Mouse (Mus musculus) left cerebral cortex, postnatal 25 days (tissue): ENCODE data around the gene Nubp1. TPM values are rescaled to one million over a fixed set of nuclear protein-coding genes. Genes with fewer than 3 reads are reported as not detected.
A peak's percentile ranks its signal among the peaks of the same experiment; 100 is the strongest.

Experiments used
- DNase-seq, 2 experiments: peaks; one replicate each; pipeline ENCODE4 v3.0.0; 2022; ENCODE audit warnings: low spot score in 2 of 2, mixed read lengths in 1 of 2
- intact Hi-C: fragments of 180-260 bp; cut with DNase I; formaldehyde crosslinking; loops from one replicate; pipeline ENCODE4 v1.15.1; 2025
- total RNA-seq, 2 experiments: library from RNA; stranded (reverse); gene quantifications; 2 replicates each; pipeline ENCODE4 v1.2.3; 2021

The Nubp1 gene
- total RNA-seq: 10 to 100 TPM; 16.4 to 21.1 TPM

- intact Hi-C loops: no loop called here
Measured at GRCm38 (mm10) chr16:10411764-10412746, at the start of gene Nubp1. Nubp1 (plus strand) TSS chr16:10411948.

GRCm38 (mm10) chr16:10363061-10363460 is 48.7 kb upstream of the Nubp1 start:
- intact Hi-C loops: no loop called here
- DNase-seq: no peak

More at GRCm38 (mm10) chr16:10411764-10412746, at the start of gene Nubp1:
- peak; percentile 94 for DNase-seq

- DNase-seq: no peak
- intact Hi-C loops: no loop called here
Measured at GRCm38 (mm10) chr16:10365796-10366195, 46.0 kb upstream of the Nubp1 start.

GRCm38 (mm10) chr16:10366240-10367217 is 45.2 kb upstream of the Nubp1 start:
- intact Hi-C loops: no loop called here
- DNase-seq: peak; percentile 13 to 50

- peak in 1 of 2 experiments; percentile 24 for DNase-seq
Measured at GRCm38 (mm10) chr16:10369468-10369934, 42.2 kb upstream of the Nubp1 start.

GRCm38 (mm10) chr16:10369996-10370395 is 41.8 kb upstream of the Nubp1 start:
- DNase-seq: no peak
- intact Hi-C loops: no loop called here

More at GRCm38 (mm10) chr16:10369468-10369934, 42.2 kb upstream of the Nubp1 start:
- intact Hi-C loops: no loop called here

- intact Hi-C loops: no loop called here
- DNase-seq: no peak
Measured at GRCm38 (mm10) chr16:10372372-10372771, 39.4 kb upstream of the Nubp1 start.

GRCm38 (mm10) chr16:10374254-10375011 is 37.3 kb upstream of the Nubp1 start:
- intact Hi-C loops: loop anchor here (2.0 kb wide), 1 partner anchor 28 kb away; no protein-coding TSS in a partner anchor
- peak; percentile 15 to 18 for DNase-seq

GRCm38 (mm10) chr16:10377286-10377685 is 34.5 kb upstream of the Nubp1 start:
- intact Hi-C loops: no loop called here
- DNase-seq: no peak

- intact Hi-C loops: no loop called here
- peak; percentile 35 to 82 for DNase-seq
Measured at GRCm38 (mm10) chr16:10379531-10379930, 32.2 kb upstream of the Nubp1 start.

GRCm38 (mm10) chr16:10384060-10384497 is 27.7 kb upstream of the Nubp1 start:
- no peak for DNase-seq
- intact Hi-C loops: no loop called here

GRCm38 (mm10) chr16:10384544-10384943 is 27.2 kb upstream of the Nubp1 start:
- no peak for DNase-seq
- intact Hi-C loops: no loop called here

- intact Hi-C loops: no loop called here
- no peak for DNase-seq
Measured at GRCm38 (mm10) chr16:10385261-10385660, 26.5 kb upstream of the Nubp1 start.

GRCm38 (mm10) chr16:10388634-10389365 is 22.9 kb upstream of the Nubp1 start:
- intact Hi-C loops: no loop called here
- DNase-seq: no peak

- intact Hi-C loops: no loop called here
- no peak for DNase-seq
Measured at GRCm38 (mm10) chr16:10392587-10392986, 19.2 kb upstream of the Nubp1 start.

- intact Hi-C loops: loop anchor here (5.0 kb wide), 2 partner anchors 113 to 308 kb away; no protein-coding TSS in a partner anchor
- peak; percentile 45 to 48 for DNase-seq
Measured at GRCm38 (mm10) chr16:10394699-10395540, 16.8 kb upstream of the Nubp1 start, which contains the start of gene Tekt5. Tekt5 (minus strand) TSS chr16:10395490.

- intact Hi-C loops: loop anchor here (5.0 kb wide), 2 partner anchors 116 to 311 kb away; no protein-coding TSS in a partner anchor
- no peak for DNase-seq
Measured at GRCm38 (mm10) chr16:10398755-10399154, 13.0 kb upstream of the Nubp1 start.
